Mouse (Mus musculus) kidney, postnatal 0 days (tissue): Measurements from ENCODE around the gene Zfp991. TPM values are rescaled to one million over a fixed set of nuclear protein-coding genes. Genes with fewer than 3 reads are reported as not detected.
"Not testable (repeated sequence)": the region's sequence is repeated elsewhere in the genome, so short reads cannot be mapped to it uniquely, and the experiment has no call there.

Source experiments
- ATAC-seq: fragments of 200-750 bp; cut with Nextera tagmentation; replicated peaks from 2 replicates; pipeline ENCODE4 v1.8.0; 2017; ENCODE audit warnings: low read depth, moderate number of reproducible peaks, moderate TSS enrichment, moderate library complexity; ENCODE audit not compliant: low FRiP score
- DNase-seq: peaks from one replicate; pipeline ENCODE4 v3.0.0-alpha.2; 2016; ENCODE audit warnings: low spot score
- H3K27ac ChIP-seq: fragments of 300-500 bp; sonication (generic); 2 replicates; pipeline ENCODE4 v1.5.1; 2014; ENCODE audit warnings: mild to moderate bottlenecking
- H3K27me3 ChIP-seq: fragments of 300-500 bp; sonication (generic); 2 replicates; pipeline ENCODE4 v1.6.1; 2014; ENCODE audit warnings: low read length, mixed read lengths; ENCODE audit not compliant: insufficient read depth
- H3K36me3 ChIP-seq: fragments of 300-500 bp; sonication (generic); 2 replicates; pipeline ENCODE4 v1.6.1; 2014; ENCODE audit warnings: low read length, mixed read lengths; ENCODE audit not compliant: insufficient read depth
- H3K4me1 ChIP-seq: fragments of 300-500 bp; sonication (generic); replicated peaks from 2 replicates; pipeline ENCODE4 v1.6.1; 2014; ENCODE audit warnings: antibody characterized with exemption, low read length, mixed read lengths; ENCODE audit not compliant: insufficient read depth
- H3K4me2 ChIP-seq: fragments of 300-500 bp; sonication (generic); 2 replicates; pipeline ENCODE4 v1.6.1; 2014; ENCODE audit warnings: mild to moderate bottlenecking, low read length, moderate library complexity, mixed read lengths
- H3K4me3 ChIP-seq: fragments of 300-500 bp; sonication (generic); replicated peaks from 2 replicates; pipeline ENCODE4 v1.5.1; 2014; ENCODE audit warnings: low read depth, low read length
- H3K9ac ChIP-seq: fragments of 300-500 bp; sonication (generic); 2 replicates; pipeline ENCODE4 v1.6.1; 2014; ENCODE audit warnings: low read depth, low read length
- H3K9me3 ChIP-seq: fragments of 300-500 bp; sonication (generic); replicated peaks from 2 replicates; pipeline ENCODE4 v1.6.1; 2016; ENCODE audit warnings: low read length, inconsistent platforms, mixed read lengths
- whole genome bisulfite sequencing: fragments of 180-500 bp; shearing (Covaris S2); extraction: QIAGEN DNeasy Blood & Tissue Kit; methylation state at CpG from one replicate; pipeline ENCODE4 v1.1.7; 2014; 5-methylcytosine and 5-hydroxymethylcytosine counted together
- polyA plus RNA-seq: library from polyadenylated mRNA; unstranded; fragments of >200 nt; fragmentation: Nextera tagmentation; extraction: Ambion mirVana; gene quantifications from 2 replicates; pipeline ENCODE4 v1.2.1, GENCODE M21; 2015

The Zfp991 gene
- polyA plus RNA-seq, 1 experiment from 2014 or later, result 8.4 TPM

DNA sequence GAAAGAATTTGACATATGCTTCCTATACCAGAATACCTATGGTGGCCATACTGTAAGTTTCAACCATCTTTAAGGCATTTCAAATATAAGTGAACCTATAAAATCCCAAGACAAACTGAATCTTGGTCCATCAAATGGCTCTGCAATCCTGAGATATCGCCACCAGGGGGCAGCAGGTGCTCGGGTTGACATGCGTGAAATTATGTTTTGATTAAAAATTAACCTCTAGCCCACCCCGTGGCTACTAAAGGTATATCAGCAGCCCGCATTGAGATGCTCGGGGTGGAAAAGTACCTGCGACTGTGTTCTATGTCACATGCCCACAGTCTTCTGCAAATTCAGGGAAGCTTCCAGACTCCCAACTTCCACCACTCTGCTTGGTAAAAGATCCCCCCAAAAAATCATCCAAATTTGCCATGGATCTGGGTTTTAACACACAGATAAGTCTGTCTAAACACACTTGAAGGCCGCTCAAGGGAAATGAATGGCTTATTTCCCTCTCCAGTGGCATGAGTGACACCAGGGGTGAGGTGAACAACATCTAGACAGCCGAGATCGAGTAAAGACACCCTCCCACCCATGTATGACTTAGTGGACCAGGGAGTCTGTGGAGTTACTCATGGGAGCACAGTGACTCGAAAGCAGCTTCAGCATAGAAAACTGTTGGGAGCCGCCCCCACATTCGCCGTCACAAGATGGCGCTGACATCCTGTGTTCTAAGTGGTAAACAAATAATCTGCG is 70.3 kb downstream of the Zfp991 start:
- not testable (repeated sequence) for H3K27me3 ChIP-seq, DNase-seq, H3K4me3 ChIP-seq, H3K4me1 ChIP-seq, H3K9ac ChIP-seq, H3K27ac ChIP-seq, ATAC-seq, H3K4me2 ChIP-seq, H3K9me3 ChIP-seq, H3K36me3 ChIP-seq
- 86% methylated on average over 9 of the region's 16 CpGs for WGBS

DNA sequence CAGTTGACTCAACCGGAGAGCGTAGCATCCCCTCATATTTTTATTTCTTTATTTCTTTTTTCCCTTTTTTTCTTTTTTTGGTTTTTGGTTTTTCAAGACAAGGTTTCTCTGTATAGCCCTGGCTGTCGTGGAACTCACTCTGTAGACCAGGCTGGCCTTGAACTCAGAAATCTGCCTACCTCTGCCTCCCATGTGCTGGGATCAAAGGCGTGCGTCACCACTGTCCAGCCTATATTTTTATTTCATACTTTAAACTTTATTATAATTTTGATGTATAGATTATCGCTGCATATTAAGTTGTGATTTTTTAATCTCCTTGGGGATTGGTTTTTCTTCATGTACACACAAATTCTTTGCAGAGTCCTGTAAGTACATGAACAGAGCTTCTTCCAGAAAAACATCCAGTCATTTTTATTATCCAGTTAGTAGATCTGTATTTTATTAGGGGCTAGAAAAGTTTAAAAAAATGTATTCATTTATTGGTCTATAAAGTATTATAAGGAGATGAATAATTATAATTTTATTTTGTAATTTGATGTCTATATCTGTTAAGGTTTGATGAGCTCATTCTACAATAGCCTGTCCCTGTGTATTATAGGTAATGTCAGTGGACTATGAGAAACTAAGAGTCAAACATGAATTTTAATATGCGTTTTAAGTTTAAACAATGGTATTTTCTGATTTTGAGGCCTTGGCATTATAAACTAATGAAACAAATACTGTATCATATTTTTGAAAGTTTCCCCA is 80.5 kb downstream of the Zfp991 start:
- not testable (repeated sequence) for H3K9me3 ChIP-seq, H3K27ac ChIP-seq, H3K4me2 ChIP-seq, H3K27me3 ChIP-seq, DNase-seq, H3K4me1 ChIP-seq, ATAC-seq, H3K4me3 ChIP-seq, H3K36me3 ChIP-seq, H3K9ac ChIP-seq
- WGBS, result 80% methylated on average over 3 of the region's 7 CpGs

DNA sequence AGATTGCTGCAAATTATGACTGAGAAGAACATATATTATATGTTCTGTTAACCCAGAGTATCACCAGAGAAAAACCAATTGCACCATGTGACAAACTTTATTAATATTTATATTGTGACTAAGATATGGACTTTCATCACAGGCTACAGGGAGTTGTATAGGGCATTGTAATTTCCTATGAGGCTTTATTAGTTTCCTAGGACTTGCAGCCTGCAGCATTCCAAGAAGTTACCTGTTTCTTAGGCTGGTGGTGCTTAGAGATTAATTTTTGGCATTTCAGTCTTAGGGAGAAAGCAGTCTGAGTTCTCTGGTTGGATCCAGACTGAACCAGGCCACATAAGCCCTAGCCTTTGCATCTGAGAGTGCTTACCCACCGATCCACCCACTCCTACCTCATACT is 82.4 kb downstream of the Zfp991 start:
- not testable (repeated sequence) for H3K27me3 ChIP-seq, H3K4me2 ChIP-seq, H3K36me3 ChIP-seq, ATAC-seq, H3K9ac ChIP-seq, H3K27ac ChIP-seq, DNase-seq, H3K9me3 ChIP-seq, H3K4me3 ChIP-seq, H3K4me1 ChIP-seq
- WGBS, result no CpG with 5 or more reads among the region's 1 CpGs

DNA sequence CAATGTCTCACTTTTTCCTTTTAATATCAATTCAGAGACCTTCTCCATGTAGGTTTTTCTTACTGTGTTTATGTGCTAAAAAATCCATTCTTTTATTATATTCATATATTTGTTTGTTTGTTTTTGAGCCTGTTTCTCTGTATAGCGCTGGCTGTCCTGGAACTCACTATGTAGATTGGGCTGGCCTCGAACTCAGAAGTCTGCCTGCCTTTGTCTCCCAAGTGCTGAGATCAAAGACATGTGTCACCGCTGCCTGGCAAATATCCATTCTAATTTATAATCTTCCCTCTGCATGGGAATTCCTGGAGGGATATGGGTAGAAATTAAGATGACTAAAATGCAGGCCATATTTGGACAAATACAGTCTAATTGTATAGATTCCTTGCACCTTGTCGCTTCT is 85.8 kb downstream of the Zfp991 start:
- ATAC-seq, H3K4me2 ChIP-seq, H3K4me3 ChIP-seq, H3K9me3 ChIP-seq, H3K9ac ChIP-seq, DNase-seq, H3K36me3 ChIP-seq, H3K27ac ChIP-seq, H3K27me3 ChIP-seq, H3K4me1 ChIP-seq: not testable (repeated sequence)
- 82% methylated on average over 2 of the region's 4 CpGs for WGBS

DNA sequence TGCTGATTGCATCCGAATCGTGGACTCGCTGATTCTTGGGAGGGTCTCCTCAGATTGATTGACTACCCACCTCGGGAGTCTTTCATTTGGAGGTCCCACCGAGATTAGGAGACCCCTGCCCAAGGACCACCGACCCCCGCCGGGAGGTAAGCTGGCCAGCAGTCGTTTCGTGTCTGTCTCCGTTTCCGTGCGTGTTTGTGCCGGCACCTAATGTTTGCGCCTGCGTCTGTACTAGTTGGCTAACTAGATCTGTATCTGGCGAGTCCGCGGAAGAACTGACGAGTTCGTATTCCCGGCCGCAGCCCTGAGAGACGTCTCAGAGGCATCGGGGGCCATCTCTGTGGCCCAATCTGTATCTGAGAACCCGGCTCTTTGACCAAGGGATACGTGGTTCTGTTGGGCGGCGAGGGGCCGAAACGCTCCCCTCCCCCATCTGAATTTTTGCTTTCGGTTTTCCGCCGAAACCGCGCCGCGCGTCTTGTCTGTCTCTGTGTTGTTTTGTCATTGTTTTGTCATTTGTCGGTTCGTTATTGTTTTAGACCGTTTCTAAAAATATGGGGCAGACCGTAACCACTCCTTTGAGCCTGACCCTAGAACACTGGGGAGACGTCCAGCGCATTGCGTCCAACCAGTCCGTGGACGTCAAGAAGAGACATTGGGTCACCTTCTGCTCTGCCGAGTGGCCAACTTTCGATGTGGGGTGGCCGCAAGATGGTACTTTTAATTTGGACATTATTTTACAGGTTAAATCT is 87.7 kb downstream of the Zfp991 start:
- H3K4me2 ChIP-seq, result peak overlapping the region; percentile 28
- H3K36me3 ChIP-seq, H3K27ac ChIP-seq, H3K4me1 ChIP-seq, ATAC-seq, H3K9me3 ChIP-seq, DNase-seq, H3K27me3 ChIP-seq, H3K9ac ChIP-seq: not testable (repeated sequence)
- WGBS, result 67% methylated on average over 47 of the region's 51 CpGs
- H3K4me3 ChIP-seq, result peak overlapping the region; percentile 28; the same call in 1 of the 2 replicates

DNA sequence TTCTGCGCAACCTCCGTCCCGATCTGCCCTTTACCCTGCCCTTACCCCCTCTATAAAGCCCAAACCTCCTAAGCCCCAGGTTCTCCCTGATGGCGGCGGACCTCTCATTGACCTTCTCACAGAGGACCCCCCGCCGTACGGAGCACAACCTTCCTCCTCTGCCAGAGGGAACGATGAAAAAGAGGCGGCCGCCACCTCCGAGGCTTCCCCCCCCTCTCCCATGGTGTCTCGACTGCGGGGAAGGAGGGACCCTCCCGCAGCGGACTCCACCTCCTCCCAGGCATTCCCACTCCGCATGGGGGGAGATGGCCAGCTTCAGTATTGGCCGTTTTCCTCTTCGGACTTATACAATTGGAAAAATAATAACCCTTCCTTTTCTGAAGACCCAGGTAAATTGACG is 88.4 kb downstream of the Zfp991 start:
- not testable (repeated sequence) for H3K27me3 ChIP-seq, H3K9ac ChIP-seq, H3K4me2 ChIP-seq, DNase-seq, H3K27ac ChIP-seq, H3K36me3 ChIP-seq, H3K9me3 ChIP-seq, H3K4me3 ChIP-seq, ATAC-seq, H3K4me1 ChIP-seq
- 80% methylated on average over 17 of the region's 20 CpGs for WGBS

DNA sequence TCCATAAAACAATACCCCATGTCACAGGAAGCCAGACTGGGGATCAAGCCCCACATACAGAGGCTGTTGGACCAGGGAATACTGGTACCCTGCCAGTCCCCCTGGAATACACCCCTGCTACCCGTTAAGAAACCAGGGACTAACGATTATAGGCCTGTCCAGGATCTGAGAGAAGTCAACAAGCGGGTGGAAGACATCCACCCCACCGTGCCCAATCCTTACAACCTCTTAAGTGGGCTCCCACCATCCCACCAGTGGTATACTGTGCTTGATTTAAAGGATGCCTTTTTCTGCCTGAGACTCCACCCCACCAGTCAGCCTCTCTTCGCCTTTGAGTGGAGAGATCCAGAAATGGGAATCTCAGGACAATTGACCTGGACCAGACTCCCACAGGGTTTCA is 90.2 kb downstream of the Zfp991 start:
- not testable (repeated sequence) for H3K36me3 ChIP-seq, H3K9me3 ChIP-seq, ATAC-seq, H3K4me3 ChIP-seq, H3K4me2 ChIP-seq, H3K9ac ChIP-seq, H3K4me1 ChIP-seq, DNase-seq, H3K27me3 ChIP-seq, H3K27ac ChIP-seq
- 83% methylated on average over 4 of the region's 5 CpGs for WGBS

DNA sequence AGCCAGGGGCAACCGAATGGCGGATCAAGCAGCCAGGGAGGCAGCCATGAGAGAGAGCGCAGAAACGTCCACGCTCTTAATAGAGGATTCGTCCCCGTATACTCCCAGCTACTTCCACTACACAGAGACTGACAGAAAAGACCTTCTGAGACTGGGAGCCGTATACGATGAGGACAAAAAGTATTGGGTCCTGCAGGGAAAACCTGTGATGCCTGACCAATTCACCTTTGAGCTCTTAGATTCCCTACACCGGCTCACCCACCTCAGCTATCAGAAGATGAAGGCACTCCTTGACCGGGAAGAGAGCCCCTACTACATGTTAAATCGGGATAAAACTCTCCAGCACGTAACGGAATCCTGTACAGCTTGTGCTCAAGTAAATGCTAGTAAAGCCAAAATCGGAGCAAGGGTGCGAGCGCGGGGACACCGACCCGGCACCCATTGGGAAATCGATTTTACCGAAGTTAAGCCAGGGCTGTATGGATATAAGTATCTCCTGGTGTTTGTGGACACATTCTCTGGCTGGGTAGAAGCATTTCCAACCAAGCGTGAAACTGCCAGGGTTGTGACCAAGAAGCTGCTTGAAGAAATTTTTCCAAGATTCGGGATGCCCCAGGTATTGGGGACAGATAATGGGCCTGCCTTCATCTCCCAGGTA is 92.1 kb downstream of the Zfp991 start:
- whole genome bisulfite sequencing, result 96% methylated on average over 22 of the region's 24 CpGs
- not testable (repeated sequence) for H3K4me3 ChIP-seq, H3K27ac ChIP-seq, H3K36me3 ChIP-seq, H3K4me1 ChIP-seq, H3K4me2 ChIP-seq, ATAC-seq, H3K27me3 ChIP-seq, H3K9ac ChIP-seq, DNase-seq, H3K9me3 ChIP-seq

DNA sequence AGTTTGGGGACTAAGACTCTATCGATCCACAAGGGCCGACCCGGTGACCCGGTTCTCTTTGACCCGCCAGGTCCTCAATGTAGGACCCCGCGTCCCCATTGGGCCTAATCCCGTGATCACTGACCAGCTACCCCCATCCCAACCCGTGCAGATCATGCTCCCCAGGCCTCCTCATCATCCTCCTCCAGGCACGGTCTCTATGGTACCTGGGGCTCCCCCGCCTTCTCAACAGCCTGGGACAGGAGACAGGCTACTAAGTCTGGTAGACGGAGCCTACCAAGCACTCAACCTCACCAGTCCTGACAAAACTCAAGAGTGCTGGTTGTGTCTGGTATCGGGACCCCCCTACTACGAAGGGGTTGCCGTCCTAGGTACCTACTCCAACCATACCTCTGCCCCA is 93.8 kb downstream of the Zfp991 start:
- DNase-seq, H3K36me3 ChIP-seq, H3K9me3 ChIP-seq, H3K4me2 ChIP-seq, H3K27ac ChIP-seq, H3K4me3 ChIP-seq, H3K4me1 ChIP-seq, ATAC-seq, H3K27me3 ChIP-seq, H3K9ac ChIP-seq: not testable (repeated sequence)
- WGBS, result 93% methylated on average over 8 of the region's 15 CpGs
